Mouse (Mus musculus) urinary bladder, postnatal 25 days (tissue): ENCODE measurements around the gene Igsf23.
"Not testable (repeated sequence)": the region's sequence is repeated elsewhere in the genome, so short reads cannot be mapped to it uniquely, and the experiment has no call there.

Experiments used
- DNase-seq: peaks from one replicate; pipeline ENCODE4 v3.0.0; 2022; ENCODE audit warnings: low spot score

The Igsf23 gene

GRCm38 (mm10) chr7:19950589-19950988 is at the start of gene Igsf23:
Igsf23 (minus strand) TSS chr7:19950756.
- no peak for DNase-seq

DNA sequence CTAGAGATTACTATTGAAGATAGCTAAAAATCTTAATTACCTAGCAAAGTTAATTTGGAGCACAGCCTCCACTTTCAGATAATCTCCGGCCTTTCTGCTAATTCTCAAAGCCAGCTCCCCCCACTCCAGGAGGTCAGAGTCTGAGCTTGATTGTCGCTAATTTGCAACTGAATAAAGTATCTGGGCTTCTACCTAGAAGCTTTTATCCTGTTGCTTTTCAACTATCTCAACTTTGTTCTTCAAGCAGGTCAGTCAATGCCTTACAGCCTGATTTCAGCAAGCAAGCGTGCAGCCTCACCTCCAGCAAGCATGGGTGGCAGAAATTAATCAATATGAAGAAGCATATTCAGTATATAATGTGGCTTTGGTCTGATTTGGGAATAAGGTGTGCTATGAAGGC is 46.2 kb upstream of the Igsf23 start:
- not testable (repeated sequence) for DNase-seq

DNA sequence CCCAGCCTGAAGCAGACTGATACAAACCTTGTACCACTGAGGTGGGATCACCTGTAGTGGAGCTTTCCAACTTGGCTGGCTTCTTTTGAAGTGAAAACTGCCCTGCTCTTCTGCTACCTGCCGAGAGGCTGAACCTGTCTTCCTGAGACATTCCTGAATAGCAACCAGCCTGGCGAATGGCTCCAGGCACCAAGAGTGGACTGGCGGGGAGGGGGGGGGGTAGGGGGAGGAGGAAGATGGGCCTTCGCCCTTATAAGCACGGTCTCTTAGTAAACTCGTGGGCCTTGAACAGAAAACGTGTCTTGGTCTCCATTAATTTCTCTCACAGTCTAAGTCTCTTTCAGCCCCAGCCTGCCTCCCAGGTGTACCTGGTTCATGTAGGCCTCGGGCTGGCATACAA is 40.6 kb upstream of the Igsf23 start, which contains the start of gene Nlrp9b:
Gene Nlrp9b (plus strand): TSS at position 301 of the 400 bp plus-strand sequence.
- DNase-seq = not testable (repeated sequence)

GRCm38 (mm10) chr7:19971516-19971915 is 21.0 kb upstream of the Igsf23 start:
- DNase-seq = no peak

GRCm38 (mm10) chr7:19970196-19970595 is 19.6 kb upstream of the Igsf23 start:
- DNase-seq = no peak

DNA sequence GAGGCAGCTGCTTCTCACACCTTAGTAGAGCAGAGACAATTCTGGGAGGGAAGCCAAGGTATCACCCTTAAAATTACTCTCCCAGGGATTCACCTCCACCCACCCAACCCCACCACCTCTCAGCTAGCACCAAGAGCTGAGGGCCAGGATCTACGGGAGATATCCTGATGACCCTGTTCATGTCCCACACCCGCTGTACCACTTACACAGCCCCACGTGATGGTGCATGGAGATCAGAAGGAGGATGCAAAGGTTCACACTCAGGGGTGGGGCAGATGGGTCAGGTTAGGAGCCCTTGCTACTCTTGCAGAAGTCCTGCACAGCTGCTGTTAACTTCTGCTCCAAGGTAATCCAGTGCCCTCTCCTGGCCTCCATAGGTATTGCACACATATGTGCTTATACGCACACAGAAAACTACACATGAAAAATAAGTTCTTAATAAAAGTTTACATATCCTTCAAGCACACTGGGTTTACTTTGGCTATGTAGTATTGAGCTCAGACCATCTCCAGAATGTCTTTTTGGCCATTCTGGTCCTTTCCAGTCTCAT is 19.1 kb upstream of the Igsf23 start:
- DNase-seq = no peak

- DNase-seq = no peak
Observed at GRCm38 (mm10) chr7:19969106-19969505, 18.6 kb upstream of the Igsf23 start.

- no peak for DNase-seq
Observed at GRCm38 (mm10) chr7:19964985-19965579, 14.5 kb upstream of the Igsf23 start, which contains the start of gene Ceacam20. Ceacam20 (plus strand) TSS chr7:19965412.

DNA sequence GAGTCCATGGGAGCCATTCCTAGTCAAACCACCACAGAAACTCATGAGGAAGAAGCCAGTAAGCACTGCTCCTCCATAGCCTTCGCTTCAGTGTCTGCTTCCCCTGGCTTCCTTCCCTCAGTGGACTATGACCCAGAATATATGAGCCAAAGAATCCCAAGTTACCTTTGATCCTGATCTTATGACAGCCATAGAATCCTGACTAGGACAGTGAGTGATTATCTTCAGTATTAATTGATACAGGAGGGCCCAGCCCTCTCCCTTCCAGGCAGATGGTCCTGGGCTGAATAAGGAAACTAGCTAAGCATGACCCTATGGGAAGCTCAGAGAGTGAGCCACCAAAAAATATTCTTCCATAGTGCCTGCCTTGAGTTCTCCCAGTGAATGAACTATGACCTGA is 11.9 kb upstream of the Igsf23 start:
- no peak for DNase-seq

GRCm38 (mm10) chr7:19956341-19956781 is 5.8 kb upstream of the Igsf23 start:
- peak; percentile 90 for DNase-seq

- no peak for DNase-seq
Observed at GRCm38 (mm10) chr7:19955861-19956260, 5.3 kb upstream of the Igsf23 start.

- no peak for DNase-seq
Observed at GRCm38 (mm10) chr7:19953054-19953453, 2.5 kb upstream of the Igsf23 start.

GRCm38 (mm10) chr7:19952320-19952986 is 1.9 kb upstream of the Igsf23 start:
- no peak for DNase-seq

DNA sequence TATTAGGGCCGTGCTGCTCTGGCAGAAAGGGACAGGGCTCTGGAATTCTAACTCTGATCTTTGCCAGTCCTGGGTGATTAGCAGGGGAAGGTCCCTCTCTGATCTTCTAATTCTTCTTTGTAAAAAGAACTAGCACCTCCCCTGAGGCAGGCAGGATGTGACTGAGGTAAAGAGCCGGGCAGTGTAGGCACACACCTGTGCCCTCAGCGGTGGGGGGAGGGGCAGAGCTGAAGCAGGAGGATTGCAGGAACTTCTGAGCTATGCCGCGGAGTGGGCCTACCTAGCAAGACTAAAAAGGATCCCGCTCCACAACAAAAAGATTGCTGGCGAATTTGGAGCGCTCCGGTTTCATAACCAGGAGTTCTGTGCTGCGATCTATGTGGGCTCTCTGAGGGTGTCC is 560 bp downstream of the Igsf23 start:
- no peak for DNase-seq

- no peak for DNase-seq
Observed at GRCm38 (mm10) chr7:19948956-19949355, 1.6 kb downstream of the Igsf23 start.

DNA sequence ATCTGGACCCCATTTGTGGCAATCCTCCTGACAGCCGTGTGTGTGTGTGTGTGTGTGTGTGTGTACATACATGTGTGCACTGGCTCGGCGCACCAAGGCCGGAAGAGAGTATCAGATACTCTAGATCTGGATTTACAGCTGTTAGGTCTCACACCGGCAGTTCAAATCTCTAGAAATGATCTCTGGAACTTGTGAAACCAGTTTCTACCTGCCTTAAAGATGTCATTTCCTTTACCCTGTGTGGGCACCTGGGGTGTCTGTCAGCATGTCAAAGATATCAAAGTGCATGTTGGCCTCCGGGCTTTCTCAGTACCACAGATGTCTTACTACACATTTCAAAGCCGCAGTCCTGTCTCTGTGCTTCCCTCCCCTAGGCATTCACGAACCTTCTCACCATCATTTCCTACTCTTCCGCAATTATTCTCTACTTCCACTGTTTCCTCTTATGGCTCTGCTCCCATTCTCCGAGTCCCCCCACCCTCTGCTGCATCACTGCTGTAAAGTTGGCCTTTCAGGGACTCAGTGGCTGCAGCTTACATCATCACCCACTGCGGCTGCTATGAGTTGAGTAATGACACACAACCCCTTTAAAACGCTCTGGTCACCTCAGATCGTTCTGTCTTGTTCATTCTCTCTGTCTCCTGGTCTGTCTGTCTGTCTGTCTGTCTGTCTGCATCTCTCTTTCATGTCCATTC is 4.6 kb downstream of the Igsf23 start:
- no peak for DNase-seq

GRCm38 (mm10) chr7:19945201-19945600 is 5.4 kb downstream of the Igsf23 start:
- no peak for DNase-seq

GRCm38 (mm10) chr7:19944709-19945108 is 5.8 kb downstream of the Igsf23 start:
- no peak for DNase-seq

DNA sequence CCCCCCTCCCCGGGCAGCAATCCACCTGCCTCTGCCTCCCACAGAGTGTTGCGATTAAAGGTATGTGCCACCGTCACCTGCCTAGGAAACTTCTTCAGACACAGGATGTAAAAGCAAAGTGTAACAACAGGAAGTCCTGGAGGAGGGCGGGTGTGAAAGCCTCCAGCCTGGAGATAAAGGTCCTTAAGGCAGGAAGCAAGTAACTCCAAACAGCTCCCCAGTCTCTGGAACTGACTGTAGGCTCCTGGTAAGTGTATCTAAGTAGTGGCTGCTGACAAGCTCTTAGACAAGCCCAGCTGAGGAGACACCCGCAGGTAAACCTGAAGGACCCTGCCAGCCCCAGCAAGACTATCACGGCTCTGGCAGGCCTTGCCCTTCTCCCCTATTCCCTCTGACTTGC is 10.3 kb downstream of the Igsf23 start:
- DNase-seq = no peak

- DNase-seq = peak; percentile 63
Observed at GRCm38 (mm10) chr7:19939555-19940235, 10.9 kb downstream of the Igsf23 start.

GRCm38 (mm10) chr7:19937229-19937821 is 13.2 kb downstream of the Igsf23 start:
- DNase-seq = no peak

DNA sequence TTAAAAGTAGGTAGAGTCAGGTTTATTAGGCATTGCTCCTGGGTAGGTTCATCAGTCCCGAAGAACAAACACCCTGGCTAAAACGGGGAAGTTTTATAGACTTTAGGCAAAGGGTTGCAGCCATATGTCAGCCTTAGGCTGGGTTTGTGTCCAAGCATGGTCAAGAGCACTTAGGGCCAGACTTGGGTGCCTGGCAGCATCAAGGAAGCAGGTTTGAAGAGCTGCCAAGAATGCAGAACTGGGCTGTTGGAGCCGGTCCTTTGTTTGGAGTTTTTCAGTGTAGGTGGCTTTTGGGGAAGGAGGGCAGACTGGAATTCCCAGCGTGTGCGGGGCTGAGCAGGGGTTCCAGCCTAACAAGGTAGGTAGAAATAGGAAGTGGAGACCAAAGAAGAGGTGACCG is 14.6 kb downstream of the Igsf23 start:
- DNase-seq = no peak
